Comparison of ENCODE assay signal across 23 mouse cellular contexts in genomic region chr2:170777572-170777971, GRCm38 (mm10). TPM values are rescaled to one million over a fixed set of nuclear protein-coding genes. Genes with fewer than 3 reads are reported as not detected.
"Had no signal": no experiment of that assay in that cellular context is flagged by ENCODE, and none has a peak within 500 bp of the region (broad histone marks: within the 10 kb centered on the region; RNA-seq: fewer than 3 reads in every experiment).

No protein-coding gene starts in this region.

- H3K4me3 ChIP-seq: lung, embryonic 15.5 days; midbrain, embryonic 10.5 days; midbrain, embryonic 12.5 days; myocyte; neural tube, embryonic 13.5 days; neural tube, embryonic 15.5 days had no signal

- H3K27me3 ChIP-seq: midbrain, embryonic 12.5 days; neural tube, embryonic 13.5 days; neural tube, embryonic 15.5 days had no signal

- H3K9ac ChIP-seq: lung, embryonic 15.5 days; midbrain, embryonic 12.5 days; neural tube, embryonic 13.5 days; neural tube, embryonic 15.5 days had no signal

- H3K36me3 ChIP-seq: lung, embryonic 15.5 days; midbrain, embryonic 12.5 days; neural tube, embryonic 15.5 days had no signal

- H3K9me3 ChIP-seq: lung, embryonic 15.5 days; midbrain, embryonic 10.5 days; midbrain, embryonic 12.5 days; neural tube, embryonic 13.5 days; neural tube, embryonic 15.5 days had no signal

- ATAC-seq: lung, postnatal 0 days; midbrain, embryonic 16.5 days had no signal

- DNase-seq: lung, adult 18-20 months; lung, postnatal 14 days; lung, postnatal 36 days; midbrain, embryonic 14.5 days; retina, postnatal 1 day; right cerebral cortex, adult 18-20 months; right cerebral cortex, postnatal 25 days; right cerebral cortex, postnatal 4 days; spleen, adult 18-20 months; thymus, adult 2 months; thymus, postnatal 25 days; thymus, postnatal 4 days had no signal

- H3K27ac ChIP-seq: lung, embryonic 15.5 days; macrophage; midbrain, embryonic 10.5 days; midbrain, embryonic 12.5 days; neural tube, embryonic 13.5 days; neural tube, embryonic 15.5 days had no signal

- H3K4me2 ChIP-seq: lung, embryonic 15.5 days; midbrain, embryonic 12.5 days; neural tube, embryonic 13.5 days; neural tube, embryonic 15.5 days had no signal

RNA-seq across cellular contexts. Expression of gene Dok5, which starts 46.0 kb away (rescaled TPM):
- total RNA-seq: megakaryocyte, adult 5-6 weeks; megakaryocyte-erythroid progenitor cell, adult 5-6 weeks had no signal
- polyA plus RNA-seq: macrophage had no signal
